Mouse (Mus musculus) central nervous system, embryonic 14 days (tissue): ENCODE data around the gene Ddx59. TPM values are rescaled to one million over a fixed set of nuclear protein-coding genes. Genes with fewer than 3 reads are reported as not detected.

ENCODE experiments used
- polyA plus RNA-seq: library from polyadenylated mRNA; depleted of rRNA; stranded (reverse); fragments of >200 nt; gene quantifications from 2 replicates; pipeline ENCODE4 v1.2.3, GENCODE M21; 2012; rRNA removed

Ddx59 gene
- polyA plus RNA-seq, result 11.7 and 12.6 TPM in 2 replicates

DNA sequence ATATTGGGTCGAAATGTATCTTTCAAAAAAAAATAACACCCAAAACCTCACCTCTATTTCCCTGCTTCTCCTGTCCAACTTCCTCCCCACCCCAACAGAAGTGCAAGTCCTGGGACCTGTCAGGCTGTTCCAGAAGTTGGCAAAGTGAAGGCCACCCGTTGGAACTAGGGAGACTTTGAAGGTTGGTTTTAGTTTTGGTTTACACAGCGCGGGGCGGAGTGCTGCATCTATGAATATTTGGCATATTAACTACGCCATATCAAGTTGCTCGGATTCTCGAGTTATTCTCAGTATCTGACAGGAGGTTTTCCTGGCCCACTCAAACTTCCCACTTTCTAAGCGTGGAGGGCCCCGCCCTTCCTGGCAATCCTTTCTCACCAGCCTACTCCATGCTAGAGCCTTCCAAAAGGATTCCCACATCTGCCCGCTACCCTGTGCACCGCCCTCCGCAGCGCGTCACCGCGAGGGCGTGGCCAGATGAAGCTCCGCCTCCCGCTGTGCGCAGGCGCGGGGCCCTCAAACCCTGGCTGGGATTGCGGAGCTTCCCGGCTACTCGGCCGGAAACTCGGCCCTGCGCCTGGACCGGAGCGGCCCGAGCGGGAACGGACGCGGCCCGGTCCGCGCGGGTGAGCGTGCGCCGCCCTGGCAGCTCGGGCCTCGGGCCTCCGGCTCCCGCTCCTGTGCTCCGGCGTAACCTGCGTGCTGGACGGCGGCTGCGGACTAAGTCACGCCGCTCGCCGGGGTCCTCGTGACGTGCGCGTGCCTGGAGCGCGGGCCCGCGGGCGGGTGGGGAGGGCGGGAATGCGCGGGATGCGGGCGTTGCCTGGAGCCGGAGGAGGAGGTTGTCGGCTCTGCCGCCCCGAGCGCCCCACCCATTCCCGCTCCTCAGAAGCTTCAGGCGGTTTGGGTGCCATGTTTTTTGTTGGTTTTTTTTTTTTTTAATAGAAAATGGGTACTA, at the start of gene Ddx59:
Gene Ddx59 (plus strand): TSS at position 474 of the 958 bp plus-strand sequence.

DNA sequence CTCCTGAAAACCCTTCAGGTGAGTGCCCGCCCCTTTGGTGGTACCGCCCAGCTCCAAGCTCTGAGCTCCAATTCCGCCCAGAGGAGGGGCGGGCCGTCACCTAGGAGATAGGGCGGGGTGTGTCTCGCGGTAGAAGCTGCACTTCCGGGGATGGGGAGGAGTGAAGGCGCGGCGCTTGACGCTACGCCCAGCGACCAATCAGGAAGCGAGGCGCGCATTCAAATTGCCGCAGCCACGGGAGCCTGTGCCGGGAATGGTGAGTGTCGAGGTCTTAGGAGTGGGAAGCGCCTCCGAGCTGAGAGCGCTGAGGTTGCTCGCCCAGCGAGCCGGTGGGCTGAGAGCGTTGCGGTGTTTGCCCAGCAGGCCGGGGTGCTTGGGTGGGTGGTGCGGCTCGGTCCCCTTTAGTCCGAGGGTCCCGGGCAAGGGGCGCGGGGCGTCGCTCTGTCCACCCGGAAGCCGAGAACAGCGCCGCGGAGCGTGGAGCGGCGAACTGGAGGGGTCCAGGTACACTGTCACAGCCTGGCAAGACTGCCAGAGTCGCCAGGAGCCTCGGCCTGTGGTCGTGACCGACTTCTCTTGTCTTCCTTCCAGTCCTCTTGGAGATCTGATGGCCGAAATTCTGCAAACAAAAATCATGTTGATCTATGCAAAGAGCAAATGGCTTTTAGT, 51.2 kb downstream of the Ddx59 start, which contains the start of gene Kif14:
Gene Kif14 (plus strand): TSS at position 201 of the 669 bp plus-strand sequence.

Other genes starting within 250 kb of the Ddx59 start
- 0.51 and 0.93 TPM in 2 replicates for gene Mroh3, start 202.4 kb upstream of the Ddx59 start, polyA plus RNA-seq
- gene Inava, start 181.0 kb upstream of the Ddx59 start, polyA plus RNA-seq, result 9.0 and 9.3 TPM in 2 replicates
- 2.0 and 2.3 TPM in 2 replicates for gene Gpr25, start 154.4 kb upstream of the Ddx59 start, polyA plus RNA-seq
- 43.1 and 49.6 TPM in 2 replicates for gene Camsap2, start 69.2 kb upstream of the Ddx59 start, polyA plus RNA-seq
- 2.9 and 3.4 TPM in 2 replicates for gene Kif14, start 51.1 kb downstream of the Ddx59 start, polyA plus RNA-seq
- 12.6 and 14.5 TPM in 2 replicates for gene Zfp281, start 209.6 kb downstream of the Ddx59 start, polyA plus RNA-seq